Mouse (Mus musculus): ENCODE measurements around the gene Cep170.

- TF ChIP-seq POLR2A (IDR thresholded peaks at IDR 0.05; ENCODE audit: borderline replicate concordance, extremely low read depth, low read depth, low read length) (no peak), CTCF (IDR thresholded peaks at IDR 0.05; ENCODE audit: insufficient read depth, low read length) (no peak)
Observed at GRCm38 (mm10) chr1:176822949-176823348, 9.1 kb upstream of the Cep170 start.
